Mouse (Mus musculus) T-cell, adult 66 days (primary cell): ENCODE results near the gene Nabp1. TPM values are rescaled to one million over a fixed set of nuclear protein-coding genes. Genes with fewer than 3 reads are reported as not detected.

Source experiments
- total RNA-seq, 2 experiments: library from RNA; stranded (reverse); gene quantifications; 3 replicates in 1 of 2; 4 replicates in 1 of 2; pipeline ENCODE4 v1.2.4; 2023

Gene Nabp1
- 100 to 1,000 TPM in 1 of 2 experiments, 10 to 100 TPM in 1; 87.4 to 101 TPM for total RNA-seq

DNA sequence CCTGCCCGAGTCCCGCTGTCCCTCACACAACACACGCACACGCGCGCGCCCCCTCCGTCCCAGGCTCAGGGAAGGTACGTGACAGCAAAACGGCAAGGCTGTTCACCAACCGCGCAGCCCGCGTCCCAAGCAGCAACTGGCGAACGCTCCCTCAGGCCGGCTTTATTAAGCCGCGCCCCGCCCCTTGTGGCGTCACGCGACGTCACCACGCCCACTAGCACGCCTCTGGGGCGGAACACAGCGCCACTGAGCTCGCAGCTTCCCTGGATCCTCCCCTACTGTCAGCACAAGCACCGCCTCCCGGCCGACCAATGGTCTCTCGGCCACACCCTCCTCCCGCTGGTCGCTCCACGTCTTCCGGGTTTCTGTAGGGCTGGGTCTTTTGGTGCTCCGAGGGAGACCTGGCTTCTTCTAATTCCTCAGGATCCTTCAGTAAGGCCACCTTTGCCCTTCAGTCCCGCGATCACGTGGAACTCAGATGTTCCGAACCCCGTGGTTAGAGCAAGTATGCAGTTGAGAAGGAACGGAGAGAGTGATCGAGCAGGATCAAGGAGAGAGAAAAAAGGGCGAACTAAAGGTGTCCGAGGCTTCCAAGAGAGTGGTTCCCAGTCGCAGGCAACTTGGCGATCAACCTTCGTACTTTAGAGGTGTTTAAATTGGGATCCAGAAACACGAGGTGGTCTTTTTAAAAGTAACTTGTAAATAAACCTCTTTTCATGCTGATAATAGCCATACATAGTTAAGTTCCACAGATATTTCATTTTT lies at the start of gene Nabp1:
Gene Nabp1 (minus strand): TSS at position 164 of the 765 bp plus-strand sequence.

Other genes with a start within 250 kb of the Nabp1 start
- gene Cavin2, start 189.3 kb downstream of the Nabp1 start, total RNA-seq = under 1 TPM; 0.17 to 0.24 TPM